Mouse (Mus musculus): ENCODE data around the gene Siah3.

DNA sequence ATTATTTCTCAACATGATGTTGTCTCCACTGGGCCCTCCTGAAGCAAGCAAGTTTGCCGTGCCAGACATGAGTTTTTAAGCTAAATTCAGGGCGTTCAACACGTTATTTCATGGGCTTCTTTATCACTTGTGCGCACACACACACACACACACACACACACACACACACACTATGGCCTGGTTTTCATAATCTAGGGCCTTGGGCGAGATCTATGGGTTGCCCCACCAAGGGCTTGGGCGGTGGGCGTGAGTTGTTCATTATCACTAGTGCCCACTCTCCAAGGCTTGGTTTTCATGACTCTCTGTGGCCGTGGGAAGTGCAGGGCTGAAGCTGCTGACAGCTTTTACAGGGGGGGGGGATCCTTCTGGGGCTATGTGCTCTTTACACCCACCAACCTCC, 63.9 kb downstream of the Siah3 start:
- TF ChIP-seq POLR2A (IDR thresholded peaks at IDR 0.05; ENCODE audit: borderline replicate concordance, extremely low read depth, insufficient read depth, insufficient read length, poor library complexity, severe bottlenecking) (no peak), CTCF (IDR thresholded peaks at IDR 0.05; ENCODE audit: borderline replicate concordance, extremely low read depth, insufficient read depth, insufficient read length) (no peak)

Data from brain, embryonic 14.5 days (tissue).